Mouse (Mus musculus) G1E (cell line): ENCODE results near the gene Grem2.

Source experiments
- CTCF ChIP-seq: IDR thresholded peaks from 2 replicates; pipeline ENCODE4 v1.5.1; 2012; ENCODE audit warnings: low read depth, low read length, inconsistent platforms, mixed read lengths
- GATA1 ChIP-seq: IDR thresholded peaks from 2 replicates; pipeline ENCODE4 v1.6.1; 2012; ENCODE audit warnings: borderline replicate concordance, low read length, inconsistent platforms, mixed read lengths
- TAL1 ChIP-seq: conservative IDR thresholded peaks from 2 replicates; pipeline ENCODE4 v1.6.1; 2012; ENCODE audit warnings: low read depth, low read length, inconsistent platforms, mixed read lengths

DNA sequence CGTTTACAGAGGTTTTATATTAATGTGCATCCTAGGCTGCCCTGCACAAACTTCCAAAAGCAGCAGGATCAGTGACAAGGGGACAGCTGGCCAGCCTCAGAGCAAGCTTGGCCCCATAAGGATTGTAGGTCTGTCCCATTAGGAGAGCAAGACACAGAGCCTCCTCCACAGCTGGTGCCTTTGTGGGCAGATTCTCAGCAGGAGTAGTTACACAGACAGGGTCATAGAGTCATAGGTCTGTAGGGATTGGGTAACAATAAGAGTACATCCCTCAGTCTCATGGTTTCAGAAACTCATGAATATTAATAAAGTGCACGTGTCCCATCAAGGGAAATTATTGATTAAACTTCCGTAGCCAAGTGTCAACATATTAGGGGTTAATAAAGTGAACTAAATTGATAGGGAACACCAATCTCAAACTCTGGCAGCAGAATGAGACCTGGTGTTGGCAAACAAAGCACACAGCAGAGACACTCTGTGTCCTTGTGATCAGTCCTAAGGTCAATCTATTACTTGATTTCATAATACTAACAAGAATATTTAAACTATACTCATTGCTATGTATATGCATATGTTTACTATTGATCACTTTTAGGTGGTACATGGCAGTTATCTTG is 9.5 kb upstream of the Grem2 start:
- TF ChIP-seq CTCF, result no peak
- no peak for TF ChIP-seq TAL1
- TF ChIP-seq GATA1, result no peak
